Mouse (Mus musculus): Measurements from ENCODE around the gene Tff1.

DNA sequence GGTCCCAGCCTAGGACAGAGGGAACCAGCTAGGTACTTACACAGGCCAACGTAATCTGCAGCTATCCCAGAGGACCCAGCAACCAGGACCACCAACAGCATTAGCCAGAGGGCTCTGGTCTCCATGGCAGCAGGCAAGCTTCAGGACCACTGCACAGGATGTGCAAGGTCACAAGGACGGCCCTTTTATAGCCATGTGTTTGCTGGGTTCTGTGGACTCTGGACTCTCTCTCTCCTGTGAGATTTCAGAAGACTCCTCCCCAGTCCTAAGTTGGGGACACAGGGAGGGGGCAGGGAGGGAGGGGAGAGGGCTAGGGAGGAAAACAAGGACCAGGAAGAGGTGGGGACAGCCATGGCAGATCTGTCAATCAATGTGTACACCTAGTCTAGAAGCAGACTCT lies 35.6 kb downstream of the Tff1 start, which contains the start of gene Tff3:
- TF ChIP-seq CTCF (IDR thresholded peaks at IDR 0.05; ENCODE audit: low read depth) (no peak), EP300 (IDR thresholded peaks at IDR 0.05; ENCODE audit: low read depth) (no peak)

All from liver, postnatal 0 days (tissue).